Mouse (Mus musculus): Measurements from ENCODE around the gene Ccdc187. TPM values are rescaled to one million over a fixed set of nuclear protein-coding genes. Genes with fewer than 3 reads are reported as not detected.

The Ccdc187 gene
- polyA plus RNA-seq, 1 experiment from 2014 or later: 0.03 TPM

GRCm38 (mm10) chr2:26316576-26317246 is 22.4 kb upstream of the Ccdc187 start:
- no peak for TF ChIP-seq CTCF (IDR thresholded peaks at IDR 0.05)
- in situ Hi-C loops (cut with MboI; ENCODE audit: low pct_unique_long_range_greater_than_20kb): loop anchor here (10.0 kb wide), 1 partner anchor 248 kb away; no protein-coding TSS in a partner anchor
- POLR2A ChIA-PET: no interaction called here
- H3K27me3 ChIP-seq: no peaks in the 10 kb centered on the region
- CTCF ChIA-PET: interaction anchor here (1.5 to 2.5 kb wide), 4 partner anchors 9 to 163 kb away, joined by 4 to 16 read pairs (median 5); partner anchors contain the start of gene Inpp5e
- ATAC-seq: peak; percentile 3
- DNase-seq (ENCODE audit: low read depth, low spot score): no peak

GRCm38 (mm10) chr2:26315925-26316311 is 21.6 kb upstream of the Ccdc187 start:
- ChIA-PET POLR2A (interaction anchor here (0.6 kb wide), 1 partner anchor 22 kb away, joined by 3 read pairs; no protein-coding TSS in a partner anchor), CTCF (interaction anchor here (1.5 to 2.5 kb wide), 3 partner anchors 10 to 93 kb away, joined by 4 to 16 read pairs (median 6); partner anchors contain the start of gene Inpp5e)
- peak; percentile 28 for ATAC-seq
- TF ChIP-seq CTCF (IDR thresholded peaks at IDR 0.05): no peak
- in situ Hi-C loops (cut with MboI; ENCODE audit: low pct_unique_long_range_greater_than_20kb): loop anchor here (10.0 kb wide), 1 partner anchor 249 kb away; no protein-coding TSS in a partner anchor
- H3K27me3 ChIP-seq: no peaks in the 10 kb centered on the region
- DNase-seq (ENCODE audit: low read depth, low spot score): no peak

- in situ Hi-C loops (cut with MboI; ENCODE audit: low pct_unique_long_range_greater_than_20kb): loop anchor here (10.0 kb wide), 1 partner anchor 250 kb away; no protein-coding TSS in a partner anchor
- H3K27me3 ChIP-seq: no peaks in the 10 kb centered on the region
- DNase-seq (ENCODE audit: low read depth, low spot score): no peak
- TF ChIP-seq CTCF (IDR thresholded peaks at IDR 0.05): no peak
- CTCF ChIA-PET: interaction anchor here (1.5 to 2.5 kb wide), 3 partner anchors 10 to 94 kb away, joined by 4 to 16 read pairs (median 6); partner anchors contain the start of gene Inpp5e
- POLR2A ChIA-PET: interaction anchor here (0.6 kb wide), 1 partner anchor 22 kb away, joined by 3 read pairs; no protein-coding TSS in a partner anchor
- peak; percentile 37 for ATAC-seq
Observed at GRCm38 (mm10) chr2:26315072-26315924, 20.9 kb upstream of the Ccdc187 start, which contains the start of gene Gpsm1. TSS of gene Gpsm1 (plus strand) at chr2:26315515.

- no peak for ATAC-seq
- in situ Hi-C loops (cut with MboI; ENCODE audit: low pct_unique_long_range_greater_than_20kb): loop anchor here (10.0 kb wide), 1 partner anchor 250 kb away; no protein-coding TSS in a partner anchor
- ChIA-PET CTCF (no interaction called here), POLR2A (no interaction called here)
- no peaks in the 10 kb centered on the region for H3K27me3 ChIP-seq
- no peak for DNase-seq (ENCODE audit: low read depth, low spot score)
- TF ChIP-seq CTCF (IDR thresholded peaks at IDR 0.05): no peak
Observed at GRCm38 (mm10) chr2:26314281-26315071, 20.1 kb upstream of the Ccdc187 start.

GRCm38 (mm10) chr2:26313394-26313793 is 19.0 kb upstream of the Ccdc187 start:
- ATAC-seq (no peak), DNase-seq (ENCODE audit: low read depth, low spot score) (no peak)
- H3K27me3 ChIP-seq: no peaks in the 10 kb centered on the region
- ChIA-PET CTCF (no interaction called here), POLR2A (no interaction called here)
- in situ Hi-C loops (cut with MboI; ENCODE audit: low pct_unique_long_range_greater_than_20kb): loop anchor here (10.0 kb wide), 1 partner anchor 251 kb away; no protein-coding TSS in a partner anchor
- no peak for TF ChIP-seq CTCF (IDR thresholded peaks at IDR 0.05)

GRCm38 (mm10) chr2:26312812-26313211 is 18.5 kb upstream of the Ccdc187 start:
- no peak for TF ChIP-seq CTCF (IDR thresholded peaks at IDR 0.05)
- in situ Hi-C loops (cut with MboI; ENCODE audit: low pct_unique_long_range_greater_than_20kb): loop anchor here (10.0 kb wide), 1 partner anchor 252 kb away; no protein-coding TSS in a partner anchor
- H3K27me3 ChIP-seq: no peaks in the 10 kb centered on the region
- DNase-seq (ENCODE audit: low read depth, low spot score): no peak
- ChIA-PET CTCF (no interaction called here), POLR2A (no interaction called here)
- ATAC-seq: no peak

- no peak for DNase-seq (ENCODE audit: low read depth, low spot score)
- ChIA-PET POLR2A (no interaction called here), CTCF (no interaction called here)
- no peaks in the 10 kb centered on the region for H3K27me3 ChIP-seq
- no peak for ATAC-seq
- no peak for TF ChIP-seq CTCF (IDR thresholded peaks at IDR 0.05)
- in situ Hi-C loops (cut with MboI; ENCODE audit: low pct_unique_long_range_greater_than_20kb): loop anchor here (10.0 kb wide), 1 partner anchor 253 kb away; no protein-coding TSS in a partner anchor
Observed at GRCm38 (mm10) chr2:26311936-26312335, 17.6 kb upstream of the Ccdc187 start.

- no peak for ATAC-seq
- no peak for TF ChIP-seq CTCF (IDR thresholded peaks at IDR 0.05)
- in situ Hi-C loops (cut with MboI; ENCODE audit: low pct_unique_long_range_greater_than_20kb): loop anchor here (10.0 kb wide), 1 partner anchor 255 kb away; no protein-coding TSS in a partner anchor
- POLR2A ChIA-PET: no interaction called here
- CTCF ChIA-PET: interaction anchor here (1.1 kb wide), 1 partner anchor 156 kb away, joined by 3 read pairs; no protein-coding TSS in a partner anchor
- DNase-seq (ENCODE audit: low read depth, low spot score): no peak
- H3K27me3 ChIP-seq: no peaks in the 10 kb centered on the region
Observed at GRCm38 (mm10) chr2:26309739-26310138, 15.4 kb upstream of the Ccdc187 start.

GRCm38 (mm10) chr2:26306702-26307101 is 12.3 kb upstream of the Ccdc187 start:
- in situ Hi-C loops (cut with MboI; ENCODE audit: low pct_unique_long_range_greater_than_20kb): no loop called here
- POLR2A ChIA-PET: no interaction called here
- ATAC-seq (no peak), DNase-seq (ENCODE audit: low read depth, low spot score) (no peak)
- CTCF ChIA-PET: no interaction called here
- no peak for TF ChIP-seq CTCF (IDR thresholded peaks at IDR 0.05)
- no peaks in the 10 kb centered on the region for H3K27me3 ChIP-seq

- ChIA-PET POLR2A (no interaction called here), CTCF (no interaction called here)
- DNase-seq (ENCODE audit: low read depth, low spot score) (no peak), ATAC-seq (no peak)
- in situ Hi-C loops (cut with MboI; ENCODE audit: low pct_unique_long_range_greater_than_20kb): no loop called here
- no peaks in the 10 kb centered on the region for H3K27me3 ChIP-seq
- no peak for TF ChIP-seq CTCF (IDR thresholded peaks at IDR 0.05)
Observed at GRCm38 (mm10) chr2:26305555-26305954, 11.2 kb upstream of the Ccdc187 start.

Measured in Patski (cell line).